Mouse (Mus musculus): ENCODE data around the gene Pcdh17. TPM values are rescaled to one million over a fixed set of nuclear protein-coding genes. Genes with fewer than 3 reads are reported as not detected.

The Pcdh17 gene
- polyA plus RNA-seq, 1 experiment from 2014 or later: 7.2 TPM

- H3K4me3 ChIP-seq (replicated peaks): peak overlapping the region; percentile 57
- no peaks in the 10 kb centered on the region for H3K36me3 ChIP-seq
- peak overlapping the region; percentile 50; the same call in 1 of the 2 replicates for H3K27ac ChIP-seq
- H3K9me3 ChIP-seq: no peaks in the 10 kb centered on the region
- peaks cover 51% of the 10 kb centered on the region for H3K27me3 ChIP-seq
- H3K9ac ChIP-seq (replicated peaks): peak overlapping the region; percentile 55
- WGBS: under 1% methylated on average over 59 of the region's 59 CpGs
- ATAC-seq (ENCODE audit: insufficient number of reproducible peaks, insufficient read depth, low FRiP score, low TSS enrichment, low read depth): no peak
- peaks cover 36% of the 10 kb centered on the region for H3K4me1 ChIP-seq (replicated peaks)
- peak overlapping the region; percentile 85 for H3K4me2 ChIP-seq
Observed at GRCm38 (mm10) chr14:84445503-84446410, 2.4 kb downstream of the Pcdh17 start.

- peak overlapping the region; percentile 85 for H3K4me2 ChIP-seq
- peak overlapping the region; percentile 57 for H3K4me3 ChIP-seq (replicated peaks)
- H3K27me3 ChIP-seq: peaks cover 51% of the 10 kb centered on the region
- H3K36me3 ChIP-seq: no peaks in the 10 kb centered on the region
- no peak for ATAC-seq (ENCODE audit: insufficient number of reproducible peaks, insufficient read depth, low FRiP score, low TSS enrichment, low read depth)
- H3K9ac ChIP-seq (replicated peaks): peak overlapping the region; percentile 55
- peaks cover 36% of the 10 kb centered on the region for H3K4me1 ChIP-seq (replicated peaks)
- WGBS: 7% methylated on average over 37 of the region's 37 CpGs
- no peaks in the 10 kb centered on the region for H3K9me3 ChIP-seq
- no peak overlapping the region for H3K27ac ChIP-seq
Observed at GRCm38 (mm10) chr14:84446411-84446915, 3.1 kb downstream of the Pcdh17 start.

GRCm38 (mm10) chr14:84446941-84447641, 3.7 kb downstream of the Pcdh17 start:
- H3K27ac ChIP-seq: no peak overlapping the region
- no peak overlapping the region; the same call in 1 of the 2 replicates for H3K9ac ChIP-seq (replicated peaks)
- peak; percentile 23; the same call in 1 of the 2 replicates for ATAC-seq (ENCODE audit: insufficient number of reproducible peaks, insufficient read depth, low FRiP score, low TSS enrichment, low read depth)
- H3K36me3 ChIP-seq: no peaks in the 10 kb centered on the region
- 8% methylated on average over 45 of the region's 45 CpGs for WGBS
- H3K4me1 ChIP-seq (replicated peaks): peaks cover 36% of the 10 kb centered on the region
- H3K4me2 ChIP-seq: peak overlapping the region; percentile 85
- H3K27me3 ChIP-seq: peaks cover 51% of the 10 kb centered on the region
- H3K4me3 ChIP-seq (replicated peaks): peak overlapping the region; percentile 57
- no peaks in the 10 kb centered on the region for H3K9me3 ChIP-seq

GRCm38 (mm10) chr14:84447661-84448380, 4.5 kb downstream of the Pcdh17 start:
- Histone ChIP-seq H3K36me3 (no peaks in the 10 kb centered on the region), H3K4me2 (peak overlapping the region; percentile 85), H3K27ac (no peak overlapping the region), H3K27me3 (peaks cover 51% of the 10 kb centered on the region), H3K4me3 (replicated peaks) (peak overlapping the region; percentile 57), H3K4me1 (replicated peaks) (peaks cover 36% of the 10 kb centered on the region), H3K9me3 (no peaks in the 10 kb centered on the region), H3K9ac (replicated peaks) (0 out of 2 replicates have a peak overlapping the region, but pooled peaks have one; percentile 24)
- ATAC-seq (ENCODE audit: insufficient number of reproducible peaks, insufficient read depth, low FRiP score, low TSS enrichment, low read depth): no peak
- 5% methylated on average over 45 of the region's 45 CpGs for WGBS

- Histone ChIP-seq H3K36me3 (no peaks in the 10 kb centered on the region), H3K4me2 (peak overlapping the region; percentile 85), H3K9ac (replicated peaks) (0 out of 2 replicates have a peak overlapping the region, but pooled peaks have one; percentile 24), H3K9me3 (no peaks in the 10 kb centered on the region), H3K4me3 (replicated peaks) (peak overlapping the region; percentile 57), H3K27me3 (peaks cover 51% of the 10 kb centered on the region), H3K27ac (no peak overlapping the region), H3K4me1 (replicated peaks) (peaks cover 36% of the 10 kb centered on the region)
- WGBS: 2% methylated on average over 15 of the region's 15 CpGs
- ATAC-seq (ENCODE audit: insufficient number of reproducible peaks, insufficient read depth, low FRiP score, low TSS enrichment, low read depth): no peak
Observed at GRCm38 (mm10) chr14:84448381-84448771, 5.0 kb downstream of the Pcdh17 start.

- no peaks in the 10 kb centered on the region for H3K36me3 ChIP-seq
- no peak overlapping the region for H3K9ac ChIP-seq (replicated peaks)
- no peak for ATAC-seq (ENCODE audit: insufficient number of reproducible peaks, insufficient read depth, low FRiP score, low TSS enrichment, low read depth)
- H3K9me3 ChIP-seq: no peaks in the 10 kb centered on the region
- no peak overlapping the region for H3K27ac ChIP-seq
- 52% methylated on average over 4 of the region's 4 CpGs for WGBS
- no peak overlapping the region for H3K4me3 ChIP-seq (replicated peaks)
- no peaks in the 10 kb centered on the region for H3K4me1 ChIP-seq (replicated peaks)
- H3K27me3 ChIP-seq: peaks cover 3% of the 10 kb centered on the region; the same call in 1 of the 2 replicates
- no peak overlapping the region for H3K4me2 ChIP-seq
Observed at GRCm38 (mm10) chr14:84454074-84454845, 10.9 kb downstream of the Pcdh17 start.

GRCm38 (mm10) chr14:84475491-84475890, 32.1 kb downstream of the Pcdh17 start:
- no peak overlapping the region for H3K9ac ChIP-seq (replicated peaks)
- H3K4me1 ChIP-seq (replicated peaks): no peaks in the 10 kb centered on the region
- H3K9me3 ChIP-seq: no peaks in the 10 kb centered on the region
- 82% methylated on average over 1 of the region's 1 CpGs for WGBS
- no peak overlapping the region for H3K4me3 ChIP-seq (replicated peaks)
- ATAC-seq (ENCODE audit: insufficient number of reproducible peaks, insufficient read depth, low FRiP score, low TSS enrichment, low read depth): no peak
- no peaks in the 10 kb centered on the region for H3K36me3 ChIP-seq
- H3K27ac ChIP-seq: no peak overlapping the region
- no peaks in the 10 kb centered on the region for H3K27me3 ChIP-seq
- no peak overlapping the region for H3K4me2 ChIP-seq

GRCm38 (mm10) chr14:84476336-84476735, 33.0 kb downstream of the Pcdh17 start:
- WGBS: 88% methylated on average over 8 of the region's 8 CpGs

GRCm38 (mm10) chr14:84476906-84477305, 33.5 kb downstream of the Pcdh17 start:
- Histone ChIP-seq H3K4me1 (replicated peaks) (no peaks in the 10 kb centered on the region), H3K4me2 (no peak overlapping the region), H3K9me3 (no peaks in the 10 kb centered on the region), H3K9ac (replicated peaks) (no peak overlapping the region), H3K36me3 (no peaks in the 10 kb centered on the region), H3K4me3 (replicated peaks) (no peak overlapping the region), H3K27me3 (no peaks in the 10 kb centered on the region), H3K27ac (no peak overlapping the region)
- no peak for ATAC-seq (ENCODE audit: insufficient number of reproducible peaks, insufficient read depth, low FRiP score, low TSS enrichment, low read depth)
- 87% methylated on average over 4 of the region's 4 CpGs for WGBS

More at GRCm38 (mm10) chr14:84476336-84476735, 33.0 kb downstream of the Pcdh17 start:
- Histone ChIP-seq H3K4me2 (no peak overlapping the region), H3K36me3 (no peaks in the 10 kb centered on the region), H3K4me3 (replicated peaks) (no peak overlapping the region), H3K4me1 (replicated peaks) (no peaks in the 10 kb centered on the region), H3K9me3 (no peaks in the 10 kb centered on the region), H3K9ac (replicated peaks) (no peak overlapping the region), H3K27ac (no peak overlapping the region), H3K27me3 (no peaks in the 10 kb centered on the region)
- no peak for ATAC-seq (ENCODE audit: insufficient number of reproducible peaks, insufficient read depth, low FRiP score, low TSS enrichment, low read depth)

- no peaks in the 10 kb centered on the region for H3K27me3 ChIP-seq
- 67% methylated on average over 13 of the region's 13 CpGs for WGBS
Observed at GRCm38 (mm10) chr14:84477411-84477810, 34.0 kb downstream of the Pcdh17 start.

More at GRCm38 (mm10) chr14:84477411-84477810, 34.0 kb downstream of the Pcdh17 start:
- Histone ChIP-seq H3K9me3 (no peaks in the 10 kb centered on the region), H3K36me3 (no peaks in the 10 kb centered on the region), H3K4me1 (replicated peaks) (no peaks in the 10 kb centered on the region), H3K4me2 (no peak overlapping the region), H3K9ac (replicated peaks) (no peak overlapping the region), H3K4me3 (replicated peaks) (no peak overlapping the region), H3K27ac (no peak overlapping the region)
- ATAC-seq (ENCODE audit: insufficient number of reproducible peaks, insufficient read depth, low FRiP score, low TSS enrichment, low read depth): no peak

Data from limb, embryonic 12.5 days (tissue).